Mouse (Mus musculus): ENCODE measurements around the gene Nlrc5. TPM values are rescaled to one million over a fixed set of nuclear protein-coding genes. Genes with fewer than 3 reads are reported as not detected.

Nlrc5 gene
- total RNA-seq, 2 experiments from 2014 or later: 2.8 TPM

GRCm38 (mm10) chr8:94567159-94567849 lies 133.1 kb downstream of the Nlrc5 start:
- DNase-seq: no peak

GRCm38 (mm10) chr8:94568098-94568497 lies 133.9 kb downstream of the Nlrc5 start:
- DNase-seq: no peak

GRCm38 (mm10) chr8:94569419-94569818 lies 135.3 kb downstream of the Nlrc5 start:
- no peak for DNase-seq

GRCm38 (mm10) chr8:94571896-94572295 lies 137.7 kb downstream of the Nlrc5 start:
- DNase-seq: no peak

GRCm38 (mm10) chr8:94574159-94574907 lies 140.2 kb downstream of the Nlrc5 start:
- DNase-seq: no peak

- no peak for DNase-seq
Observed at GRCm38 (mm10) chr8:94575148-94575547, 141.0 kb downstream of the Nlrc5 start.

Small RNAs within 50 kb of the gene (microRNA-seq; reads per million reads assigned to microRNA genes)
- gene Mir7072: not detected

Other genes with a start within 250 kb of the Nlrc5 start
- 10 to 100 TPM; 17.3 to 21.1 TPM for gene Nup93, start 219.8 kb upstream of the Nlrc5 start, total RNA-seq (2021)
- gene Slc12a3, start 105.2 kb upstream of the Nlrc5 start, total RNA-seq (2021): under 1 TPM; 0.12 to 0.24 TPM
- gene Herpud1, start 47.9 kb upstream of the Nlrc5 start, total RNA-seq (2021): 100 to 1,000 TPM in 1 of 2 experiments, 10 to 100 TPM in 1; 93.9 to 145 TPM
- 10 to 100 TPM; 12.6 to 16.6 TPM for gene Cpne2, start 98.6 kb downstream of the Nlrc5 start, total RNA-seq (2021)
- 10 to 100 TPM; 20.2 to 23.8 TPM for gene Rspry1, start 167.6 kb downstream of the Nlrc5 start, total RNA-seq (2021)
- gene Fam192a, start 167.6 kb downstream of the Nlrc5 start, total RNA-seq (2021): 10 to 100 TPM; 32.2 to 40.6 TPM
- gene Arl2bp, start 232.2 kb downstream of the Nlrc5 start, total RNA-seq (2021): 10 to 100 TPM; 60.1 to 66.1 TPM

Measured in adrenal gland, postnatal 10 days (tissue).